Mouse (Mus musculus): ENCODE results near the gene Rrbp1.

Rrbp1 gene

GRCm38 (mm10) chr2:143917622-143918021, 93.4 kb downstream of the Rrbp1 start:
- DNase-seq (ENCODE audit: low read depth, low spot score): no peak

- no peak for DNase-seq (ENCODE audit: low read depth, low spot score)
Observed at GRCm38 (mm10) chr2:143916229-143916628, 94.8 kb downstream of the Rrbp1 start.

GRCm38 (mm10) chr2:143915600-143916135, 95.4 kb downstream of the Rrbp1 start:
- no peak for DNase-seq (ENCODE audit: low read depth, low spot score)

GRCm38 (mm10) chr2:143914760-143915599, 96.1 kb downstream of the Rrbp1 start, which contains the start of gene Dstn:
TSS of gene Dstn (plus strand) at chr2:143915320.
- peak; percentile 98 for DNase-seq (ENCODE audit: low read depth, low spot score)

GRCm38 (mm10) chr2:143914221-143914620, 96.8 kb downstream of the Rrbp1 start:
- no peak for DNase-seq (ENCODE audit: low read depth, low spot score)

- DNase-seq (ENCODE audit: low read depth, low spot score): no peak
Observed at GRCm38 (mm10) chr2:143912199-143912598, 98.9 kb downstream of the Rrbp1 start.

- no peak for DNase-seq (ENCODE audit: low read depth, low spot score)
Observed at GRCm38 (mm10) chr2:143909230-143909629, 101.8 kb downstream of the Rrbp1 start.

GRCm38 (mm10) chr2:143904896-143905295, 106.2 kb downstream of the Rrbp1 start:
- no peak for DNase-seq (ENCODE audit: low read depth, low spot score)

- DNase-seq (ENCODE audit: low read depth, low spot score): no peak
Observed at GRCm38 (mm10) chr2:143903376-143904045, 107.6 kb downstream of the Rrbp1 start.

GRCm38 (mm10) chr2:143900821-143901351, 110.2 kb downstream of the Rrbp1 start:
- no peak for DNase-seq (ENCODE audit: low read depth, low spot score)

GRCm38 (mm10) chr2:143899470-143900220, 111.4 kb downstream of the Rrbp1 start:
- no peak for DNase-seq (ENCODE audit: low read depth, low spot score)
